Mouse (Mus musculus) MEL (cell line): Measurements from ENCODE around the gene Mms19.

Source experiments
- CTCF ChIP-seq, 3 experiments: IDR thresholded peaks in 2 of 3; conservative IDR thresholded peaks in 1 of 3; 2 replicates each; pipeline ENCODE4 v1.5.1; 2011 to 2012; ENCODE audit warnings: low read length in 3 of 3, low read depth in 2 of 3, mild to moderate bottlenecking in 2 of 3, improper control_type of control experiment in 1 of 3, inconsistent platforms in 1 of 3, mixed read lengths in 1 of 3, moderate library complexity in 1 of 3; ENCODE audit not compliant: control insufficient read depth in 1 of 3, insufficient read depth in 1 of 3, poor library complexity in 1 of 3, severe bottlenecking in 1 of 3
- GABPA ChIP-seq: IDR thresholded peaks from 2 replicates; pipeline ENCODE4 v1.6.1; 2012; ENCODE audit warnings: low read depth, mild to moderate bottlenecking, inconsistent platforms, low read length, improper control_type of control experiment, moderate library complexity
- HCFC1 ChIP-seq: IDR thresholded peaks from 2 replicates; pipeline ENCODE4 v1.6.1; 2012; ENCODE audit warnings: low read depth, mild to moderate bottlenecking, inconsistent platforms, low read length, improper control_type of control experiment, moderate library complexity
- POLR2AphosphoS5 ChIP-seq: IDR thresholded peaks from 2 replicates; pipeline ENCODE4 v1.6.1; 2012; ENCODE audit warnings: low read depth, borderline replicate concordance, mild to moderate bottlenecking, inconsistent platforms, low read length, moderate library complexity, mixed read lengths
- TBP ChIP-seq: IDR thresholded peaks from 2 replicates; pipeline ENCODE4 v1.8.0; 2011; ENCODE audit warnings: low read depth, low read length, improper control_type of control experiment
- ZKSCAN1 ChIP-seq: IDR thresholded peaks from 2 replicates; pipeline ENCODE4 v1.6.1; 2012; ENCODE audit warnings: low read depth, mild to moderate bottlenecking, inconsistent platforms, low read length, improper control_type of control experiment, moderate library complexity

GRCm38 (mm10) chr19:41994023-41994422 lies 13.1 kb upstream of the Mms19 start:
- no peak for TF ChIP-seq CTCF (IDR thresholded peaks at IDR 0.05 in 2 of 3, conservative IDR thresholded peaks at IDR 0.05 in 1 of 3; ENCODE audit: control insufficient read depth in 1 of 3, insufficient read depth in 1 of 3, low read depth in 2 of 3, low read length in 3 of 3, poor library complexity in 1 of 3, severe bottlenecking in 1 of 3)
- TF ChIP-seq ZKSCAN1 = no peak
- no peak for TF ChIP-seq TBP
- no peak for TF ChIP-seq GABPA
- TF ChIP-seq POLR2AphosphoS5 = no peak
- no peak for TF ChIP-seq HCFC1
